Mouse (Mus musculus) lung, postnatal 0 days (tissue): ENCODE data around the gene Mup5.
"Not testable (repeated sequence)": the region's sequence is repeated elsewhere in the genome, so short reads cannot be mapped to it uniquely, and the experiment has no call there.

Experiments
- CTCF ChIP-seq: IDR thresholded peaks from 2 replicates; pipeline ENCODE4 v1.5.1; 2016; ENCODE audit warnings: antibody characterized with exemption, mild to moderate bottlenecking
- EP300 ChIP-seq: IDR thresholded peaks from 2 replicates; pipeline ENCODE4 v1.6.1; 2016; ENCODE audit warnings: antibody characterized with exemption, mild to moderate bottlenecking, control low read depth

DNA sequence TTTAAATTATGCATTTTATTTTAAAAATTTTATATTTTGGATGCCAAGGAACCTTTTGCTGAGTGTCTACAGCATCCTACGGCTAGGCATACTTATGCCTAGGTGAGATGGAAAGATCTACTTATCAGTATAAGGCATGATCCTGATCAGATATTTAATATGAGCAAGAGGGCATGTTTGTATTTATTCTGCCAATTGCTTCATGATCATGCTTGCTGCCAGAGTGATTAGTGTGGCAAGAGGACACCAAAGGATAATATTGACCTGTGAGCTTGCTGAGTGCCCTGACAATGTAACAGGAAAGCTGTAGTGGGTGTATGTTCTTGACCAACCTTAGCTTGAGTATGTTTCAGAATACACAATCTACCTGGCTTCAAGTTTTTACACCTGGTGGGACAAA, 45.3 kb downstream of the Mup5 start:
- TF ChIP-seq EP300, CTCF: not testable (repeated sequence)
